Mouse (Mus musculus): Measurements from ENCODE around the gene Fbxw8. TPM values are rescaled to one million over a fixed set of nuclear protein-coding genes. Genes with fewer than 3 reads are reported as not detected.

Fbxw8 gene
- polyA plus RNA-seq, 1 experiment from 2014 or later, result 27.7 TPM

- 0 out of 2 replicates have a peak, but pooled peaks cover 4% of the 10 kb centered on the region for H3K4me1 ChIP-seq
- no peaks in the 10 kb centered on the region for H3K27me3 ChIP-seq
- no peak for ATAC-seq (ENCODE audit: insufficient number of reproducible peaks, low FRiP score, low TSS enrichment, low read depth)
- H3K27ac ChIP-seq (replicated peaks), result no peak overlapping the region
- H3K36me3 ChIP-seq, result peaks cover 22% of the 10 kb centered on the region
- H3K4me2 ChIP-seq (replicated peaks), result no peak overlapping the region
- H3K9ac ChIP-seq, result no peak overlapping the region
- WGBS, result 92% methylated on average over 18 of the region's 18 CpGs
- no peak overlapping the region for H3K4me3 ChIP-seq (replicated peaks)
- H3K9me3 ChIP-seq (replicated peaks), result no peaks in the 10 kb centered on the region
These were observed 93.9 kb downstream of the Fbxw8 start for GRCm38 (mm10) chr5:118061391-118061790.

- Histone ChIP-seq H3K4me1 (0 out of 2 replicates have a peak, but pooled peaks cover 4% of the 10 kb centered on the region), H3K9me3 (replicated peaks) (no peaks in the 10 kb centered on the region), H3K9ac (no peak overlapping the region), H3K4me3 (replicated peaks) (no peak overlapping the region), H3K36me3 (peaks cover 10% of the 10 kb centered on the region), H3K27ac (replicated peaks) (no peak overlapping the region), H3K4me2 (replicated peaks) (no peak overlapping the region), H3K27me3 (no peaks in the 10 kb centered on the region)
- no peak for ATAC-seq (ENCODE audit: insufficient number of reproducible peaks, low FRiP score, low TSS enrichment, low read depth)
- WGBS, result 85% methylated on average over 9 of the region's 9 CpGs
These were observed 95.6 kb downstream of the Fbxw8 start for GRCm38 (mm10) chr5:118059646-118060045.

GRCm38 (mm10) chr5:118058858-118059257 is 96.4 kb downstream of the Fbxw8 start:
- H3K4me3 ChIP-seq (replicated peaks), result no peak overlapping the region
- H3K27ac ChIP-seq (replicated peaks), result no peak overlapping the region
- H3K27me3 ChIP-seq, result no peaks in the 10 kb centered on the region
- WGBS, result 92% methylated on average over 10 of the region's 10 CpGs
- no peak overlapping the region for H3K9ac ChIP-seq
- H3K4me2 ChIP-seq (replicated peaks), result no peak overlapping the region
- peaks cover 7% of the 10 kb centered on the region for H3K36me3 ChIP-seq
- no peak for ATAC-seq (ENCODE audit: insufficient number of reproducible peaks, low FRiP score, low TSS enrichment, low read depth)
- H3K9me3 ChIP-seq (replicated peaks), result no peaks in the 10 kb centered on the region
- 0 out of 2 replicates have a peak, but pooled peaks cover 4% of the 10 kb centered on the region for H3K4me1 ChIP-seq

GRCm38 (mm10) chr5:118057508-118058111 is 97.7 kb downstream of the Fbxw8 start:
- Histone ChIP-seq H3K27me3 (no peaks in the 10 kb centered on the region), H3K4me2 (replicated peaks) (no peak overlapping the region), H3K9me3 (replicated peaks) (no peaks in the 10 kb centered on the region), H3K4me1 (0 out of 2 replicates have a peak, but pooled peaks cover 4% of the 10 kb centered on the region), H3K36me3 (no peaks in the 10 kb centered on the region), H3K9ac (no peak overlapping the region), H3K27ac (replicated peaks) (peak overlapping the region; percentile 13; the same call in 1 of the 2 replicates), H3K4me3 (replicated peaks) (no peak overlapping the region)
- peak; percentile 63; the same call in 1 of the 2 replicates for ATAC-seq (ENCODE audit: insufficient number of reproducible peaks, low FRiP score, low TSS enrichment, low read depth)
- 27% methylated on average over 8 of the region's 8 CpGs for WGBS

GRCm38 (mm10) chr5:118053205-118053604 is 102.1 kb downstream of the Fbxw8 start:
- ATAC-seq (ENCODE audit: insufficient number of reproducible peaks, low FRiP score, low TSS enrichment, low read depth), result no peak
- no peak overlapping the region for H3K4me3 ChIP-seq (replicated peaks)
- H3K27me3 ChIP-seq, result no peaks in the 10 kb centered on the region
- H3K4me2 ChIP-seq (replicated peaks), result no peak overlapping the region
- H3K9ac ChIP-seq, result no peak overlapping the region
- 0 out of 2 replicates have a peak, but pooled peaks cover 4% of the 10 kb centered on the region for H3K4me1 ChIP-seq
- no peaks in the 10 kb centered on the region for H3K36me3 ChIP-seq
- H3K9me3 ChIP-seq (replicated peaks), result no peaks in the 10 kb centered on the region
- WGBS, result 88% methylated on average over 2 of the region's 2 CpGs
- no peak overlapping the region for H3K27ac ChIP-seq (replicated peaks)

- Histone ChIP-seq H3K4me1 (no peaks in the 10 kb centered on the region), H3K36me3 (no peaks in the 10 kb centered on the region), H3K27ac (replicated peaks) (no peak overlapping the region), H3K4me3 (replicated peaks) (no peak overlapping the region), H3K9me3 (replicated peaks) (no peaks in the 10 kb centered on the region), H3K4me2 (replicated peaks) (no peak overlapping the region), H3K27me3 (no peaks in the 10 kb centered on the region), H3K9ac (no peak overlapping the region)
- no peak for ATAC-seq (ENCODE audit: insufficient number of reproducible peaks, low FRiP score, low TSS enrichment, low read depth)
- WGBS, result 70% methylated on average over 8 of the region's 8 CpGs
These were observed 103.1 kb downstream of the Fbxw8 start for GRCm38 (mm10) chr5:118051981-118052662.

- ATAC-seq (ENCODE audit: insufficient number of reproducible peaks, low FRiP score, low TSS enrichment, low read depth), result no peak
- no peaks in the 10 kb centered on the region for H3K36me3 ChIP-seq
- no peaks in the 10 kb centered on the region for H3K4me1 ChIP-seq
- no peak overlapping the region for H3K9ac ChIP-seq
- H3K27ac ChIP-seq (replicated peaks), result no peak overlapping the region
- no peaks in the 10 kb centered on the region for H3K27me3 ChIP-seq
- no peaks in the 10 kb centered on the region for H3K9me3 ChIP-seq (replicated peaks)
- WGBS, result 77% methylated on average over 4 of the region's 4 CpGs
- no peak overlapping the region for H3K4me2 ChIP-seq (replicated peaks)
- no peak overlapping the region for H3K4me3 ChIP-seq (replicated peaks)
These were observed 104.5 kb downstream of the Fbxw8 start for GRCm38 (mm10) chr5:118050743-118051142.

GRCm38 (mm10) chr5:118048928-118049327 is 106.3 kb downstream of the Fbxw8 start:
- 82% methylated on average over 5 of the region's 5 CpGs for WGBS
- no peak for ATAC-seq (ENCODE audit: insufficient number of reproducible peaks, low FRiP score, low TSS enrichment, low read depth)
- Histone ChIP-seq H3K4me2 (replicated peaks) (no peak overlapping the region), H3K9ac (no peak overlapping the region), H3K4me3 (replicated peaks) (no peak overlapping the region), H3K27me3 (no peaks in the 10 kb centered on the region), H3K36me3 (no peaks in the 10 kb centered on the region), H3K4me1 (no peaks in the 10 kb centered on the region), H3K9me3 (replicated peaks) (no peaks in the 10 kb centered on the region), H3K27ac (replicated peaks) (no peak overlapping the region)

GRCm38 (mm10) chr5:118048412-118048811 is 106.9 kb downstream of the Fbxw8 start:
- Histone ChIP-seq H3K36me3 (no peaks in the 10 kb centered on the region), H3K4me2 (replicated peaks) (no peak overlapping the region), H3K27ac (replicated peaks) (no peak overlapping the region), H3K4me3 (replicated peaks) (no peak overlapping the region), H3K9me3 (replicated peaks) (no peaks in the 10 kb centered on the region), H3K27me3 (no peaks in the 10 kb centered on the region), H3K4me1 (no peaks in the 10 kb centered on the region), H3K9ac (no peak overlapping the region)
- WGBS, result 78% methylated on average over 4 of the region's 4 CpGs
- no peak for ATAC-seq (ENCODE audit: insufficient number of reproducible peaks, low FRiP score, low TSS enrichment, low read depth)

- ATAC-seq (ENCODE audit: insufficient number of reproducible peaks, low FRiP score, low TSS enrichment, low read depth), result no peak
- Histone ChIP-seq H3K4me1 (no peaks in the 10 kb centered on the region), H3K4me2 (replicated peaks) (no peak overlapping the region), H3K9me3 (replicated peaks) (no peaks in the 10 kb centered on the region), H3K4me3 (replicated peaks) (no peak overlapping the region), H3K27me3 (no peaks in the 10 kb centered on the region), H3K36me3 (no peaks in the 10 kb centered on the region), H3K27ac (replicated peaks) (no peak overlapping the region), H3K9ac (no peak overlapping the region)
- 86% methylated on average over 14 of the region's 14 CpGs for WGBS
These were observed 108.0 kb downstream of the Fbxw8 start for GRCm38 (mm10) chr5:118047091-118047757.

GRCm38 (mm10) chr5:118045385-118045784 is 109.9 kb downstream of the Fbxw8 start:
- no peaks in the 10 kb centered on the region for H3K9me3 ChIP-seq (replicated peaks)
- no peak overlapping the region for H3K27ac ChIP-seq (replicated peaks)
- 90% methylated on average over 9 of the region's 9 CpGs for WGBS
- H3K4me1 ChIP-seq, result no peaks in the 10 kb centered on the region
- no peak for ATAC-seq (ENCODE audit: insufficient number of reproducible peaks, low FRiP score, low TSS enrichment, low read depth)
- no peaks in the 10 kb centered on the region for H3K36me3 ChIP-seq
- no peak overlapping the region for H3K4me3 ChIP-seq (replicated peaks)
- no peaks in the 10 kb centered on the region for H3K27me3 ChIP-seq
- H3K4me2 ChIP-seq (replicated peaks), result no peak overlapping the region
- H3K9ac ChIP-seq, result no peak overlapping the region
